In genomic region chr2:165486881-165487535, GRCm38 (mm10) we compare ENCODE assay signal across 8 mouse cellular contexts. TPM values are rescaled to one million over a fixed set of nuclear protein-coding genes. Genes with fewer than 3 reads are reported as not detected.
DNase-seq lines count a peak whose midpoint lies in the region; ATAC-seq and TF ChIP-seq lines count a peak whose summit lies in the region.

No protein-coding gene starts in this region.

- H3K9ac ChIP-seq in liver, embryonic 12.5 days, result no peak overlapping the region
- H3K9ac ChIP-seq in neural tube, embryonic 11.5 days (ENCODE audit: low read length), result no peak overlapping the region

- peak; percentile 30 for ATAC-seq in liver, embryonic 12.5 days
- no peak for ATAC-seq in neural tube, embryonic 11.5 days (ENCODE audit: insufficient read depth, low FRiP score, low TSS enrichment)

- no peaks in the 10 kb centered on the region for H3K9me3 ChIP-seq in liver, embryonic 12.5 days (replicated peaks)
- no peaks in the 10 kb centered on the region for H3K9me3 ChIP-seq in neural tube, embryonic 11.5 days (ENCODE audit: control insufficient read depth, low read length)

- intact Hi-C loops in gastrocnemius, postnatal 14 days (cut with DNase I; ENCODE audit: low total_unique reads), result loop anchor here (5.0 to 10.0 kb wide), 2 partner anchors 95 to 122 kb away; partner anchors contain the start of gene Zfp663

- no peak overlapping the region for H3K4me2 ChIP-seq in liver, embryonic 12.5 days
- H3K4me2 ChIP-seq in neural tube, embryonic 11.5 days (ENCODE audit: low read depth), result no peak overlapping the region

- H3K27me3 ChIP-seq in kidney, adult 2 months (replicated peaks; ENCODE audit: control insufficient read depth, insufficient read depth, low read length), result no peaks in the 10 kb centered on the region
- no peaks in the 10 kb centered on the region for H3K27me3 ChIP-seq in liver, embryonic 12.5 days (replicated peaks)
- no peaks in the 10 kb centered on the region for H3K27me3 ChIP-seq in neural tube, embryonic 11.5 days (ENCODE audit: control insufficient read depth, insufficient read depth, low read length)

- WGBS in kidney, adult 2 months, result 22% methylated on average over 8 of the region's 8 CpGs
- WGBS in liver, embryonic 12.5 days (ENCODE audit: insufficient replicate concordance), result 20% methylated on average over 8 of the region's 8 CpGs
- WGBS in neural tube, embryonic 11.5 days, result 31% methylated on average over 8 of the region's 8 CpGs

- H3K4me3 ChIP-seq in kidney, adult 2 months (ENCODE audit: insufficient read depth, low read depth, low read length), result no peak overlapping the region
- H3K4me3 ChIP-seq in liver, embryonic 12.5 days, result no peak overlapping the region
- H3K4me3 ChIP-seq in neural tube, embryonic 11.5 days (ENCODE audit: low read depth, low read length), result no peak overlapping the region

- H3K27ac ChIP-seq in kidney, adult 2 months (ENCODE audit: insufficient read depth, low read depth, low read length), result no peak overlapping the region
- H3K27ac ChIP-seq in liver, embryonic 12.5 days, result no peak overlapping the region
- no peak overlapping the region for H3K27ac ChIP-seq in neural tube, embryonic 11.5 days (ENCODE audit: low read depth, low read length)

- peak; percentile 23 for DNase-seq in urinary bladder, postnatal 25 days (ENCODE audit: low spot score)
- no peak for DNase-seq in urinary bladder, postnatal 10 days (ENCODE audit: low spot score)
- peak; percentile 80 to 85 for DNase-seq in cerebellum, postnatal 14 days
- DNase-seq in gastrocnemius, postnatal 14 days, result peak; percentile 51
- peak; percentile 61 for DNase-seq in kidney, adult 2 months
- peak; percentile 60 for DNase-seq in neural tube, embryonic 11.5 days (ENCODE audit: low spot score)
- DNase-seq in thymus, postnatal 10 days (ENCODE audit: low spot score in 2 of 2), result peak; percentile 28 to 61

- peak; percentile 99; the same call in 1 of the 2 replicates for TF ChIP-seq CTCF in kidney, adult 2 months (conservative IDR thresholded peaks at IDR 0.05; ENCODE audit: insufficient read depth, insufficient read length, low read depth, low read length)

- no peak for TF ChIP-seq POLR2A in kidney, adult 2 months (IDR thresholded peaks at IDR 0.05; ENCODE audit: low read depth, low read length)

- peaks cover 3% of the 10 kb centered on the region; the same call in 1 of the 2 replicates for H3K4me1 ChIP-seq in kidney, adult 2 months (ENCODE audit: control insufficient read depth, insufficient read depth, low read length)
- H3K4me1 ChIP-seq in liver, embryonic 12.5 days, result peaks cover 6% of the 10 kb centered on the region
- H3K4me1 ChIP-seq in neural tube, embryonic 11.5 days (ENCODE audit: control insufficient read depth, insufficient read depth, low read length), result no peaks in the 10 kb centered on the region

- H3K36me3 ChIP-seq in kidney, adult 2 months (ENCODE audit: control insufficient read depth, insufficient read depth, low read length), result no peaks in the 10 kb centered on the region
- H3K36me3 ChIP-seq in liver, embryonic 12.5 days, result peaks cover 28% of the 10 kb centered on the region
- H3K36me3 ChIP-seq in neural tube, embryonic 11.5 days (ENCODE audit: control insufficient read depth, insufficient read depth, low read length), result peaks cover 8% of the 10 kb centered on the region

RNA-seq across cellular contexts. Expression of gene Trp53rka, which starts 6.1 kb away (rescaled TPM):
- 1 to 10 TPM; 7.6 to 8.2 TPM for total RNA-seq in gastrocnemius, postnatal 14 days (2021)
- 15.5 and 16.3 TPM in 2 replicates for polyA plus RNA-seq in kidney, adult 2 months (2012; rRNA removed)
- 19.0 and 19.4 TPM in 2 replicates for polyA plus RNA-seq in liver, embryonic 12.5 days (2016; fragmentation: Nextera tagmentation; extraction: Ambion mirVana)
- polyA plus RNA-seq in neural tube, embryonic 11.5 days (2014; fragmentation: Nextera tagmentation; extraction: Ambion mirVana), result 48.4 and 52.9 TPM in 2 replicates

RNA-seq across cellular contexts. Expression of gene Slc13a3, which starts 14.0 kb away (rescaled TPM):
- under 1 TPM; 0.18 to 0.22 TPM for total RNA-seq in gastrocnemius, postnatal 14 days (2021)
- 584 and 709 TPM in 2 replicates for polyA plus RNA-seq in kidney, adult 2 months (2012; rRNA removed)
- polyA plus RNA-seq in liver, embryonic 12.5 days (2016; fragmentation: Nextera tagmentation; extraction: Ambion mirVana), result 3.6 and 3.8 TPM in 2 replicates
- polyA plus RNA-seq in neural tube, embryonic 11.5 days (2014; fragmentation: Nextera tagmentation; extraction: Ambion mirVana), result 0.23 and 0.24 TPM in 2 replicates

RNA-seq across cellular contexts. Expression of gene Slc2a10, which starts 16.6 kb away (rescaled TPM):
- total RNA-seq in gastrocnemius, postnatal 14 days (2021), result 1 to 10 TPM; 2.4 to 2.7 TPM
- 1.5 and 1.7 TPM in 2 replicates for polyA plus RNA-seq in kidney, adult 2 months (2012; rRNA removed)
- polyA plus RNA-seq in liver, embryonic 12.5 days (2016; fragmentation: Nextera tagmentation; extraction: Ambion mirVana), result 0.72 and 1.1 TPM in 2 replicates
- 3.0 and 3.6 TPM in 2 replicates for polyA plus RNA-seq in neural tube, embryonic 11.5 days (2014; fragmentation: Nextera tagmentation; extraction: Ambion mirVana)

Comparison
In these comparisons a context has a peak if more than half of its experiments do, and no peak if none do; other contexts are left out.
1. RNA of gene Slc13a3, which starts 14.0 kb away (polyA plus RNA-seq): 584 to 709 TPM in kidney, adult 2 months; 3.6 to 3.8 TPM in liver, embryonic 12.5 days and 0.23 to 0.24 TPM in neural tube, embryonic 11.5 days; every median in the first group is over 100 times any median in the second.